Mouse (Mus musculus): ENCODE measurements around the gene Dpp6.

GRCm38 (mm10) chr5:26969941-26970590 lies 153.1 kb downstream of the Dpp6 start:
- no peak for TF ChIP-seq CTCF (IDR thresholded peaks at IDR 0.05; ENCODE audit: low read depth)
- no peak for TF ChIP-seq EP300 (optimal IDR thresholded peaks at IDR 0.05)
